Mouse (Mus musculus): ENCODE measurements around the gene Rnf152. TPM values are rescaled to one million over a fixed set of nuclear protein-coding genes. Genes with fewer than 3 reads are reported as not detected.

Gene Rnf152
- polyA plus RNA-seq, 1 experiment = not detected

DNA sequence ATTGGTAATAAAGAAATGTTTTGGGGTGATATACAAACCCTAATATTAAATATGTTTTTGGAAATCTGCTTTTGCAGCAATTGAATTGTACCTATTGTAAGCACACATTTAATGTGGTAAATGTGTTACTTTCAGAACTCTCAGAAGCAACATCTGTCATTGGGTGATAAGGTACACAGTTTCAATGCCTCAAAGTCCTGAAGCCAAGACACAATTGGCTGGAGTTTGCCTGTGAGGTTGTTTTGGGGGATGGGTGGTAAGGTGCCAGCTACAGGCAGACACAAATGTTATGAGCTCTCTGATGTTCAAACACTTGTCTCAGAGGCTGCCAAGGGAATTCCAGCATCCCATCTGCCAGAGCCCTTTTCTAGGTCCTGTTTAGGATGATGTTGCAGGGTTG, 116.3 kb downstream of the Rnf152 start:
- no peak for TF ChIP-seq POLR2A (IDR thresholded peaks at IDR 0.05; ENCODE audit: borderline replicate concordance, control insufficient read depth, low read depth, low read length)
- TF ChIP-seq CTCF (IDR thresholded peaks at IDR 0.05; ENCODE audit: control insufficient read depth, insufficient read depth, low read length) = no peak
- Histone ChIP-seq H3K27ac (ENCODE audit: control insufficient read depth, insufficient read depth, low read depth, low read length, poor library complexity) (no peak overlapping the region), H3K4me1 (ENCODE audit: control insufficient read depth, insufficient read depth, low read length) (no peaks in the 10 kb centered on the region), H3K4me3 (replicated peaks; ENCODE audit: control insufficient read depth, low read depth, low read length) (no peak overlapping the region)
